Mouse (Mus musculus): ENCODE measurements at regions not wholly inside any gene's neighbourhood (a gene's known extent, or its start where the extent isn't known, plus 50 kb on each side); places are given as distances from the start of the nearest gene placed in this dataset.

DNA sequence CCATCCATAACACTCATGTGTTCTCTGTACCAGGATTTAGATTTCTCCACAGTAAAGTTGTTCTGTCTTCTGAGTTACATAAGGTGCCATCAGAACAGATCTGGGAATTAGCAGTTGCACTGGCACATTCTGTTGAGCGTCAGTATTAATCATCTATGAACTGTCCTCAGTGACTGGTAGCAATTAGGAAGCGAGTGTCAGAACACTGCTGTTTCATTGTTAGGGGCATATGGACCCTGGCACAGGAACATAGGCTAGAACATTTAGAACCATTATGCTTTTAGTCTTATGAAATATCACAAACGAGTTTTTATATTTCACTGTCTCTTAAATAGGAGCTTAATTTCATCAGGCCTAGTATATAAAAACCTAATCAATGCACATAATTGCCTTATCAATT lies 367.7 kb upstream of the Manea start:
- TF ChIP-seq CTCF (IDR thresholded peaks at IDR 0.05; ENCODE audit: low read depth), result no peak
- no peak for TF ChIP-seq EP300 (optimal IDR thresholded peaks at IDR 0.05)
